Mouse (Mus musculus): ENCODE results near the gene Spint2. TPM values are rescaled to one million over a fixed set of nuclear protein-coding genes. Genes with fewer than 3 reads are reported as not detected.

Spint2 gene
- total and polyA plus RNA-seq, 3 experiments, result 4.1 to 29.1 TPM; not detected in 1

GRCm38 (mm10) chr7:29263831-29264230, 17.9 kb downstream of the Spint2 start:
- Histone ChIP-seq H3K9me3 (replicated peaks; ENCODE audit: low read length) (no peaks in the 10 kb centered on the region), H3K4me1 (ENCODE audit: control insufficient read depth in 1 of 2, insufficient read depth in 2 of 2) (peaks cover 2 to 63% of the 10 kb centered on the region in 2 experiments; a peak in 3 of 4 replicates), H3K4me3 (replicated peaks in 1 of 3; ENCODE audit: low read depth in 2 of 3, low read length in 2 of 3, poor library complexity in 1 of 3) (no peak overlapping the region), H3K9ac (ENCODE audit: insufficient read depth, low read depth) (no peak overlapping the region), H3K27me3 (replicated peaks) (no peaks in the 10 kb centered on the region), H3K36me3 (replicated peaks in 1 of 2; ENCODE audit: control insufficient read depth in 1 of 2, insufficient read depth in 1 of 2, low read length in 1 of 2) (peaks cover 0 to 4% of the 10 kb centered on the region in 2 experiments), H3K27ac (ENCODE audit: insufficient read depth, low read depth) (no peak overlapping the region), H3K4me2 (ENCODE audit: insufficient read depth, low read depth, poor library complexity, severe bottlenecking) (no peak overlapping the region), H3K79me2 (replicated peaks; ENCODE audit: control insufficient read depth, extremely low read depth, insufficient read depth, poor library complexity, severe bottlenecking) (no peaks in the 10 kb centered on the region)
- TF ChIP-seq ZC3H11A (IDR thresholded peaks at IDR 0.05; ENCODE audit: low read depth, low read length) (no peak), EP300 (IDR thresholded peaks at IDR 0.05; ENCODE audit: low read length) (no peak), MYC (IDR thresholded peaks at IDR 0.05; ENCODE audit: low read depth, low read length) (no peak), BHLHE40 (IDR thresholded peaks at IDR 0.05; ENCODE audit: low read depth, low read length) (no peak), CTCF (conservative IDR thresholded peaks at IDR 0.05 in 1 of 2, IDR thresholded peaks at IDR 0.05 in 1 of 2; ENCODE audit: low read depth in 2 of 2, low read length in 2 of 2) (no peak), E2F4 (IDR thresholded peaks at IDR 0.05; ENCODE audit: insufficient replicate concordance, low read depth, low read length) (no peak), USF2 (conservative IDR thresholded peaks at IDR 0.05; ENCODE audit: low read depth, low read length) (no peak), UBTF (IDR thresholded peaks at IDR 0.05; ENCODE audit: low read depth, low read length) (no peak)
- dilution Hi-C loops (cut with MboI; ENCODE audit: extremely low pct_ligation_motif_present, extremely low pct_unique_long_range_greater_than_20kb, low sequenced_read_pairs), result no loop called here
- in situ Hi-C loops (cut with MboI; ENCODE audit: low pct_ligation_motif_present, low pct_unique_long_range_greater_than_20kb, low sequenced_read_pairs), result no loop called here
- DNase-seq (ENCODE audit: extremely low read depth), result no peak

GRCm38 (mm10) chr7:29262151-29262550, 19.6 kb downstream of the Spint2 start:
- no peak overlapping the region for H3K9ac ChIP-seq (ENCODE audit: insufficient read depth, low read depth)
- H3K9me3 ChIP-seq (replicated peaks; ENCODE audit: low read length), result no peaks in the 10 kb centered on the region
- in situ Hi-C loops (cut with MboI; ENCODE audit: low pct_ligation_motif_present, low pct_unique_long_range_greater_than_20kb, low sequenced_read_pairs), result no loop called here
- no peak for DNase-seq (ENCODE audit: extremely low read depth)
- H3K36me3 ChIP-seq (replicated peaks in 1 of 2; ENCODE audit: control insufficient read depth in 1 of 2, insufficient read depth in 1 of 2, low read length in 1 of 2), result peaks cover 0 to 10% of the 10 kb centered on the region in 2 experiments
- H3K79me2 ChIP-seq (replicated peaks; ENCODE audit: control insufficient read depth, extremely low read depth, insufficient read depth, poor library complexity, severe bottlenecking), result no peaks in the 10 kb centered on the region
- H3K27me3 ChIP-seq (replicated peaks), result no peaks in the 10 kb centered on the region
- H3K4me2 ChIP-seq (ENCODE audit: insufficient read depth, low read depth, poor library complexity, severe bottlenecking), result no peak overlapping the region
- dilution Hi-C loops (cut with MboI; ENCODE audit: extremely low pct_ligation_motif_present, extremely low pct_unique_long_range_greater_than_20kb, low sequenced_read_pairs), result no loop called here
- no peak overlapping the region for H3K4me3 ChIP-seq (replicated peaks in 1 of 3; ENCODE audit: low read depth in 2 of 3, low read length in 2 of 3, poor library complexity in 1 of 3)
- TF ChIP-seq PAX5 (IDR thresholded peaks at IDR 0.05; ENCODE audit: low read length), result no peak
- no peak for TF ChIP-seq POLR2AphosphoS2 (IDR thresholded peaks at IDR 0.05; ENCODE audit: low read depth, low read length)
- no peak for TF ChIP-seq TCF12 (IDR thresholded peaks at IDR 0.05; ENCODE audit: low read depth, low read length)
- TF ChIP-seq JUN (IDR thresholded peaks at IDR 0.05; ENCODE audit: insufficient read depth, low read depth, low read length), result no peak
- TF ChIP-seq E2F4 (IDR thresholded peaks at IDR 0.05; ENCODE audit: insufficient replicate concordance, low read depth, low read length), result no peak
- TF ChIP-seq RCOR1 (conservative IDR thresholded peaks at IDR 0.05; ENCODE audit: low read depth, low read length), result no peak
- TF ChIP-seq NELFE (IDR thresholded peaks at IDR 0.05; ENCODE audit: low read depth, low read length), result no peak
- TF ChIP-seq MAX (IDR thresholded peaks at IDR 0.05; ENCODE audit: low read length), result no peak
- TF ChIP-seq SIN3A (IDR thresholded peaks at IDR 0.05; ENCODE audit: low read length), result no peak
- TF ChIP-seq CTCF (conservative IDR thresholded peaks at IDR 0.05 in 1 of 2, IDR thresholded peaks at IDR 0.05 in 1 of 2; ENCODE audit: low read depth in 2 of 2, low read length in 2 of 2), result no peak
- TF ChIP-seq ZC3H11A (IDR thresholded peaks at IDR 0.05; ENCODE audit: low read depth, low read length), result no peak
- TF ChIP-seq MAFK (IDR thresholded peaks at IDR 0.05; ENCODE audit: insufficient replicate concordance, low read length), result no peak
- TF ChIP-seq IRF4 (IDR thresholded peaks at IDR 0.05; ENCODE audit: low read depth, low read length), result no peak
- no peak overlapping the region for H3K27ac ChIP-seq (ENCODE audit: insufficient read depth, low read depth)
- H3K4me1 ChIP-seq (ENCODE audit: control insufficient read depth in 1 of 2, insufficient read depth in 2 of 2), result peaks cover 8 to 78% of the 10 kb centered on the region in 2 experiments
